Mouse (Mus musculus) heart, adult 10 weeks (tissue): Measurements from ENCODE around the gene Stk36. TPM values are rescaled to one million over a fixed set of nuclear protein-coding genes. Genes with fewer than 3 reads are reported as not detected.

Source experiments
- polyA plus RNA-seq: library from polyadenylated mRNA; stranded (reverse); fragments of 350-450 nt; fragmentation: Illumina TruSeq; extraction: RNeasy Lipid Tissue Mini Kit (QIAGEN cat#74804); gene quantifications from one replicate; pipeline ENCODE4 v1.2.3, GENCODE M21; 2014; ENCODE audit warnings: low read depth, low replicate concordance

Gene Stk36
- polyA plus RNA-seq = 0.76 TPM

DNA sequence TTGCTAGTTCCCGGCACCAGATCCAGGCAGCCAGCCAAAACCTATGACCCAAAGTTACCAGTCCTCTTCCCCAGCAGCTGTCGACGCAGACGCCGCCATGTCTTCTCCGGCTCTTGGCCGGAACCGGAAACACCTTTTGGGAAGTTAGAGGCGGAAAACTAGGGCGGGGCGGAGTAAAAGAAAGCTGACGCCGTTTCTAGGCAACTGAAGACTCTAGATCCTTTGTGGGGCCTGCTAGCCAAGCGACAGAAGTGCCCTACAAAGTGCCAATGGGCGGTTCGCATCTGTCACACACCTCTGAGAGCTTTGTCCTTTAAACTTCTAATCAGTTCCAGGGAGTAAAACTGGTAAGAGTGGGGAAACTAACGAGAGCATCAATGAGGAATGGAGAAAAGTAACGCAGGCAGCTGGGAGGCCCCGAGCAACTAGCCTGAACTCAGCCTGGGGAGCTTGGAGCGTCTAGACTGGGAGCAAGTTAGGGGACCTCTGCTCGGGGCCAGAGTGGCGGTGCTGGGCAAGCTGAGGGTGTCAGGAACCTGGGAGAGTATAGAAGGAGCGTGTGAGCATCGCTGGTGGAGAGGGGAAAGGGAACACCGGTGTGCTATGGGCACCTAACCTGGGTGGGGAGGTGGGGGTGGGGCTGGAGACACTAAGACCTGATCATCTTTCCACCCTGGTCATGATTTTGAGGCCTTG, at the start of gene Stk36, which contains the start of gene Rnf25:
Stk36 (plus strand) TSS at position 179 of the 696 bp plus-strand sequence.
Rnf25 (minus strand) TSS at position 131 of the 696 bp plus-strand sequence.

GRCm38 (mm10) chr1:74587773-74588445, 13.3 kb upstream of the Stk36 start, which contains the start of the genes Zfp142 and Bcs1l:
Gene Zfp142 (minus strand): TSS chr1:74588246.
Gene Bcs1l (plus strand): TSS chr1:74588289.

DNA sequence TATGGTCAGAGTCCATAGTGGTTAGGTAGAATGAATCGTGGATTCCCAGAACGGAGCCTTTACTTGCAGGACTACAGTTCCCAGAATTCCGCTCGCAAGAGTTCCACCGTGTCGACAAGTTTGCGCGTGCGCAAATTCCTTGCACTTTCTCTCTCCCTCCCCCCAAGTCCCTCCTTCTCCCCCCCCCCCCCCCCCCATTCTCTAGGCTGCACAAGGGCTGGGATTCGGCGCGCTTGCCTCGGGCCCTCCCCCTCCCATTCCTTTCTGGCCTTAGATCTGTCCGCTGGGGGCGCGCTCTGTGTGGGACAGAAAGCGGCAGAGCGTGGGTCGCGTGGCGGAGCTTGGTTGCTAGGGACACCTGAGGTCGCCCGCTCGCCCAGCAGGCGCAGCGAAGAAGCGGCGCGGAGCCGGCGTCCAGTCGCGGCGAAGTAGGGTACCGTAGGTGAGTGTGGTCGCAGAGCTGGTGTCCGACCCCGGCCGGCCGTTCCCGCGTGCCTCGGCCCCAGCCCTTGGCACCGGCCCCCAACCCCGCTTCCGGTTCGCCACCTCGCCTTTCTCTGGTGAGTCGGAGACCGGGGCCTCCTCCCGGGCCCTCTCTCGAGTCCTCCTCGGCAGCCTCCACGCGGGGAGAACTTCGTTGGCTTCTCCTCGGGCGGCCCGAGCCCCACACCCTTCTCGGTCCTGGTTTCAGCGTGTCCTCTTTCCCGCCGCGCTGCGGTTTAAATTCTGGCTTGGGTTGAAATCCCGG, 60.4 kb downstream of the Stk36 start, which contains the start of gene Ttll4:
Ttll4 (plus strand) TSS at position 298 of the 748 bp plus-strand sequence.

Other genes with a start within 250 kb of the Stk36 start
- gene Catip, start 239.3 kb upstream of the Stk36 start, polyA plus RNA-seq = 0.63 TPM
- 4.0 TPM for gene Slc11a1, start 226.2 kb upstream of the Stk36 start, polyA plus RNA-seq
- 95.7 TPM for gene Ctdsp1, start 209.9 kb upstream of the Stk36 start, polyA plus RNA-seq
- 0.37 TPM for gene Vil1, start 192.1 kb upstream of the Stk36 start, polyA plus RNA-seq
- gene Cnot9, start 95.4 kb upstream of the Stk36 start, polyA plus RNA-seq = 12.3 TPM
- not detected for gene Plcd4, start 58.6 kb upstream of the Stk36 start, polyA plus RNA-seq
- 6.2 TPM for gene Usp37, start 57.2 kb upstream of the Stk36 start, polyA plus RNA-seq
- 8.2 TPM for gene Zfp142, start 13.2 kb upstream of the Stk36 start, polyA plus RNA-seq
- 32.6 TPM for gene Bcs1l, start 13.2 kb upstream of the Stk36 start, polyA plus RNA-seq
- 22.2 TPM for gene Rnf25, start within 50 bp of the Stk36 start, polyA plus RNA-seq
- 9.1 TPM for gene Ttll4, start 60.3 kb downstream of the Stk36 start, polyA plus RNA-seq
- gene Cyp27a1, start 112.1 kb downstream of the Stk36 start, polyA plus RNA-seq = 29.9 TPM
- 3.5 TPM for gene Prkag3, start 147.8 kb downstream of the Stk36 start, polyA plus RNA-seq
- not detected for gene Wnt6, start 170.4 kb downstream of the Stk36 start, polyA plus RNA-seq
- not detected for gene Wnt10a, start 190.1 kb downstream of the Stk36 start, polyA plus RNA-seq